Mouse (Mus musculus): ENCODE data around the gene Fiz1. TPM values are rescaled to one million over a fixed set of nuclear protein-coding genes. Genes with fewer than 3 reads are reported as not detected.

The Fiz1 gene
- polyA plus RNA-seq, 1 experiment: 10.5 TPM

GRCm38 (mm10) chr7:4957361-4957760, 57.1 kb downstream of the Fiz1 start:
- Histone ChIP-seq H3K4me3 (ENCODE audit: insufficient read depth, low read depth, low read length) (no peak overlapping the region), H3K27ac (replicated peaks; ENCODE audit: low read depth, low read length) (no peak overlapping the region), H3K4me1 (ENCODE audit: control insufficient read depth, insufficient read depth, insufficient read length, low read length) (no peaks in the 10 kb centered on the region; the same call in 1 of the 2 replicates)

Other genes with a start within 250 kb of the Fiz1 start
- not detected in 2 replicates for gene Fam71e2, start 243.4 kb downstream of the Fiz1 start, polyA plus RNA-seq (2012; ENCODE audit: insufficient read depth, insufficient read length, missing spikeins)
- gene Il11, start 231.8 kb downstream of the Fiz1 start, polyA plus RNA-seq (2012; ENCODE audit: insufficient read depth, insufficient read length, missing spikeins): not detected in 2 replicates
- not detected in 2 replicates for gene Tmem190, start 231.8 kb downstream of the Fiz1 start, polyA plus RNA-seq (2012; ENCODE audit: insufficient read depth, insufficient read length, missing spikeins)
- 17.0 and 23.3 TPM in 2 replicates for gene Tmem238, start 225.0 kb downstream of the Fiz1 start, polyA plus RNA-seq (2012; ENCODE audit: insufficient read depth, insufficient read length, missing spikeins)
- gene Rpl28, start 221.8 kb downstream of the Fiz1 start, polyA plus RNA-seq (2012; ENCODE audit: insufficient read depth, insufficient read length, missing spikeins): 347 and 411 TPM in 2 replicates
- gene Ube2s, start 202.1 kb downstream of the Fiz1 start, polyA plus RNA-seq (2012; ENCODE audit: insufficient read depth, insufficient read length, missing spikeins): 64.5 and 67.8 TPM in 2 replicates
- 0.40 and 0.42 TPM in 2 replicates for gene Shisa7, start 170.0 kb downstream of the Fiz1 start, polyA plus RNA-seq (2012; ENCODE audit: insufficient read depth, insufficient read length, missing spikeins)
- 19.1 and 36.2 TPM in 2 replicates for gene Isoc2b, start 144.4 kb downstream of the Fiz1 start, polyA plus RNA-seq (2012; ENCODE audit: insufficient read depth, insufficient read length, missing spikeins)
- 55.3 and 59.3 TPM in 2 replicates for gene Isoc2a, start 137.5 kb downstream of the Fiz1 start, polyA plus RNA-seq (2012; ENCODE audit: insufficient read depth, insufficient read length, missing spikeins)
- gene Gm36210, start 108.2 kb downstream of the Fiz1 start, polyA plus RNA-seq (2012; ENCODE audit: insufficient read depth, insufficient read length, missing spikeins): not detected in 2 replicates
- 3.2 and 3.4 TPM in 2 replicates for gene Zfp628, start 99.5 kb downstream of the Fiz1 start, polyA plus RNA-seq (2012; ENCODE audit: insufficient read depth, insufficient read length, missing spikeins)
- gene Nat14, start 92.7 kb downstream of the Fiz1 start, polyA plus RNA-seq (2012; ENCODE audit: insufficient read depth, insufficient read length, missing spikeins): 1.8 TPM in 1 of 2 replicates, not detected in the other
- 4.9 and 5.5 TPM in 2 replicates for gene Ssc5d, start 88.9 kb downstream of the Fiz1 start, polyA plus RNA-seq (2012; ENCODE audit: insufficient read depth, insufficient read length, missing spikeins)
- gene Sbk2, start 50.3 kb downstream of the Fiz1 start, polyA plus RNA-seq (2012; ENCODE audit: insufficient read depth, insufficient read length, missing spikeins): 5.4 and 8.1 TPM in 2 replicates
- 0.75 TPM in 1 of 2 replicates, not detected in the other for gene Sbk3, start 43.5 kb downstream of the Fiz1 start, polyA plus RNA-seq (2012; ENCODE audit: insufficient read depth, insufficient read length, missing spikeins)
- 5.3 and 6.3 TPM in 2 replicates for gene Zfp579, start 18.5 kb downstream of the Fiz1 start, polyA plus RNA-seq (2012; ENCODE audit: insufficient read depth, insufficient read length, missing spikeins)
- 12.4 and 19.4 TPM in 2 replicates for gene Zfp524, start 282 bp downstream of the Fiz1 start, polyA plus RNA-seq (2012; ENCODE audit: insufficient read depth, insufficient read length, missing spikeins)
- gene Gm44973, start 799 bp upstream of the Fiz1 start, polyA plus RNA-seq (2012; ENCODE audit: insufficient read depth, insufficient read length, missing spikeins): not detected in 2 replicates
- 7.5 and 10.9 TPM in 2 replicates for gene Zfp865, start 5.7 kb upstream of the Fiz1 start, polyA plus RNA-seq (2012; ENCODE audit: insufficient read depth, insufficient read length, missing spikeins)
- not detected in 2 replicates for gene Ccdc106, start 5.9 kb upstream of the Fiz1 start, polyA plus RNA-seq (2012; ENCODE audit: insufficient read depth, insufficient read length, missing spikeins)
- not detected in 2 replicates for gene 4632433K11Rik, start 19.4 kb upstream of the Fiz1 start, polyA plus RNA-seq (2012; ENCODE audit: insufficient read depth, insufficient read length, missing spikeins)
- 1.2 and 1.9 TPM in 2 replicates for gene Zfp784, start 23.7 kb upstream of the Fiz1 start, polyA plus RNA-seq (2012; ENCODE audit: insufficient read depth, insufficient read length, missing spikeins)
- 4.4 and 5.6 TPM in 2 replicates for gene Zfp580, start 36.8 kb upstream of the Fiz1 start, polyA plus RNA-seq (2012; ENCODE audit: insufficient read depth, insufficient read length, missing spikeins)
- 44.6 and 58.8 TPM in 2 replicates for gene U2af2, start 47.4 kb upstream of the Fiz1 start, polyA plus RNA-seq (2012; ENCODE audit: insufficient read depth, insufficient read length, missing spikeins)
- 66.5 and 69.5 TPM in 2 replicates for gene Epn1, start 65.5 kb upstream of the Fiz1 start, polyA plus RNA-seq (2012; ENCODE audit: insufficient read depth, insufficient read length, missing spikeins)
- not detected in 2 replicates for gene Rfpl4, start 102.3 kb upstream of the Fiz1 start, polyA plus RNA-seq (2012; ENCODE audit: insufficient read depth, insufficient read length, missing spikeins)
- gene Rasl2-9, start 111.3 kb upstream of the Fiz1 start, polyA plus RNA-seq (2012; ENCODE audit: insufficient read depth, insufficient read length, missing spikeins): 7.6 and 8.1 TPM in 2 replicates
- gene Vmn1r55, start 135.0 kb upstream of the Fiz1 start, polyA plus RNA-seq (2012; ENCODE audit: insufficient read depth, insufficient read length, missing spikeins): not detected in 2 replicates
- not detected in 2 replicates for gene Vmn1r56, start 182.1 kb upstream of the Fiz1 start, polyA plus RNA-seq (2012; ENCODE audit: insufficient read depth, insufficient read length, missing spikeins)
- gene Vmn1r57, start 203.8 kb upstream of the Fiz1 start, polyA plus RNA-seq (2012; ENCODE audit: insufficient read depth, insufficient read length, missing spikeins): not detected in 2 replicates

Data from brown adipose tissue, adult 24 weeks (tissue).